In the genomic region with DNA sequence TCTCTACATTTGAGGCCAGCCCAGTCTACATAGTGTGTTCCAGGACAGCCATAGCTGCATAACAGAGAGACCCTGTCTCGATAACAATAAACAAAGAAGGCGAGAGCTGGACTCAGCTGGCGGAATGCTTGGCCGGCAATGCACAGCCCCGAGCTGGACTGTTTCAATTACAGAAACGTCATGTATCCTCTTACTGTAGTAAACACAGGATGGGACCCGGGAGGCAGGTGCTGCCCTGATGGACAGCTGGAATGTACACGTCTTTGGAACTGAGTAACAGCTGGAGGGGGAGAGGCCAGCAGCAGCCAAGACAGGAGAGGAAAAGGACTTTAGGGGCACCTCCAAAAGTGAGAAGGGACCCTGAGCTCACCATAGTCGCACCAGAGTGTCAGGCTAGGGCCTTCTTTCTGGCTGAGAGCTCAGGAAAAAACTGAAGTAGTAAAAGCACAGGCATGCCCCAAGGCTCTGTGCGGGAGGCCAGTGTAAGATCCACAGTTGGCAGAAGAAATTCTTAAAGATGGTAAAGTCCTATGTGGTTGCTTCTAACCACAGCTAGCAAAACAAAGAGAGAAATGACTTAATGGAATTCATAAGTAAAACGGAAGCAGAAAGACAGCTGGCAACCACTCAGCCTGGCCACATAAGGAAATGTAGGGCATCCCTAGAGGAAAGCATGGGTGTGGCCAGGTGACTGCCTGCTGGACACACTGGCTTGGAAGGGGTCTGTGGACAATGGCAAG, we compare ENCODE assay signal across 8 mouse cellular contexts.
DNase-seq lines count a peak whose midpoint lies in the region; ATAC-seq lines count a peak whose summit lies in the region.

No protein-coding gene starts in this region.

- H3K4me1 ChIP-seq in kidney, embryonic 16.5 days (ENCODE audit: insufficient read depth, low read length): peaks cover 84% of the 10 kb centered on the region

- H3K4me3 ChIP-seq in kidney, embryonic 16.5 days (ENCODE audit: low read length): no peak overlapping the region

- no peak for DNase-seq in kidney, adult 8-10 months
- DNase-seq in Muller cell, postnatal 12 days (ENCODE audit: inconsistent ontology term): peak; percentile 65
- peak; percentile 24 for DNase-seq in forelimb bud, embryonic 11.5 days (ENCODE audit: low read depth, low spot score)
- DNase-seq in lung, postnatal 36 days: peak; percentile 42
- DNase-seq in adrenal gland, postnatal 14 days: no peak
- no peak for DNase-seq in adrenal gland, adult 8-10 months

- H3K27ac ChIP-seq in kidney, embryonic 16.5 days (ENCODE audit: low read length): peak overlapping the region; percentile 61

- H3K9ac ChIP-seq in kidney, embryonic 16.5 days (replicated peaks; ENCODE audit: low read length): no peak overlapping the region

- 31% methylated on average over 11 of the region's 11 CpGs for WGBS in kidney, embryonic 16.5 days

- ATAC-seq in kidney, embryonic 16.5 days (ENCODE audit: low FRiP score, low TSS enrichment): peak; percentile 74
- no peak for ATAC-seq in erythroid progenitor cell, adult 5-6 weeks (replicated peaks; ENCODE audit: low FRiP score, poor library complexity, severe bottlenecking)

- H3K9me3 ChIP-seq in kidney, embryonic 16.5 days (ENCODE audit: low read length): peaks cover 3% of the 10 kb centered on the region; the same call in 1 of the 2 replicates

- H3K27me3 ChIP-seq in kidney, embryonic 16.5 days (ENCODE audit: insufficient read depth, low read length): no peaks in the 10 kb centered on the region

- no peaks in the 10 kb centered on the region for H3K36me3 ChIP-seq in kidney, embryonic 16.5 days (ENCODE audit: insufficient read depth, low read length)

- H3K4me2 ChIP-seq in kidney, embryonic 16.5 days (replicated peaks; ENCODE audit: low read depth, low read length): no peak overlapping the region

Comparison
In these comparisons a context has a peak if more than half of its experiments do, and no peak if none do; other contexts are left out.
1. DNase-seq: peak in Muller cell, postnatal 12 days (single experiment), forelimb bud, embryonic 11.5 days (single experiment) and lung, postnatal 36 days (single experiment); none in kidney, adult 8-10 months (0 of 2), adrenal gland, postnatal 14 days (single experiment) and adrenal gland, adult 8-10 months (single experiment).